Mouse (Mus musculus) heart, postnatal 14 days (tissue): Measurements from ENCODE around the gene Gde1. TPM values are rescaled to one million over a fixed set of nuclear protein-coding genes. Genes with fewer than 3 reads are reported as not detected.

Experiments used
- total RNA-seq, 2 experiments: library from RNA; stranded (reverse); gene quantifications; 2 replicates each; pipeline ENCODE4 v1.2.3; 2021

The Gde1 gene
- total RNA-seq, 2 experiments from 2014 or later = 25.9 to 28.2 TPM

Other genes with a start within 250 kb of the Gde1 start
- 10 to 100 TPM; 36.5 to 37.6 TPM for gene Itpripl2, start 213.8 kb downstream of the Gde1 start, total RNA-seq
- 100 to 1,000 TPM in 1 of 2 experiments, 10 to 100 TPM in 1; 91.9 to 101 TPM for gene Coq7, start 172.4 kb downstream of the Gde1 start, total RNA-seq
- gene Tmc7, start 121.0 kb downstream of the Gde1 start, total RNA-seq = 1 to 10 TPM; 8.6 to 9.6 TPM
- under 1 TPM; 0.80 to 0.81 TPM for gene Tmc5, start 108.5 kb downstream of the Gde1 start, total RNA-seq
- gene Ccp110, start 6.8 kb upstream of the Gde1 start, total RNA-seq = 1 to 10 TPM; 3.2 to 3.4 TPM
- gene Vps35l, start 34.4 kb upstream of the Gde1 start, total RNA-seq = 10 to 100 TPM; 28.2 TPM
- under 1 TPM; 0.27 to 0.60 TPM for gene Iqck, start 150.0 kb upstream of the Gde1 start, total RNA-seq
- gene Knop1, start 150.5 kb upstream of the Gde1 start, total RNA-seq = 10 to 100 TPM; 16.9 to 18.4 TPM